Mouse (Mus musculus) heart, embryonic 15.5 days (tissue): ENCODE data around the gene Ppef2. TPM values are rescaled to one million over a fixed set of nuclear protein-coding genes. Genes with fewer than 3 reads are reported as not detected.

ENCODE experiments used
- ATAC-seq: fragments of 200-750 bp; cut with Nextera tagmentation; replicated peaks from 2 replicates; pipeline ENCODE4 v1.8.0; 2017; ENCODE audit warnings: low read depth, moderate TSS enrichment; ENCODE audit not compliant: insufficient number of reproducible peaks, insufficient read depth, low FRiP score
- H3K27ac ChIP-seq: fragments of 300-500 bp; sonication (generic); 2 replicates; pipeline ENCODE4 v1.5.1; 2015; ENCODE audit warnings: mild to moderate bottlenecking, inconsistent platforms
- H3K27me3 ChIP-seq: fragments of 300-500 bp; sonication (generic); 2 replicates; pipeline ENCODE4 v1.6.1; 2015; ENCODE audit warnings: inconsistent platforms
- H3K36me3 ChIP-seq: fragments of 300-500 bp; sonication (generic); 2 replicates; pipeline ENCODE4 v1.6.1; 2015; ENCODE audit warnings: mild to moderate bottlenecking, inconsistent platforms
- H3K4me1 ChIP-seq: fragments of 300-500 bp; sonication (generic); replicated peaks from 2 replicates; pipeline ENCODE4 v1.6.1; 2015; ENCODE audit warnings: inconsistent platforms
- H3K4me2 ChIP-seq: fragments of 300-500 bp; sonication (generic); 2 replicates; pipeline ENCODE4 v1.6.1; 2015; ENCODE audit warnings: inconsistent platforms, mild to moderate bottlenecking, moderate library complexity
- H3K4me3 ChIP-seq: fragments of 300-500 bp; sonication (generic); 2 replicates; pipeline ENCODE4 v1.5.1; 2015; ENCODE audit warnings: mild to moderate bottlenecking, inconsistent platforms
- H3K9ac ChIP-seq: fragments of 300-500 bp; sonication (generic); 2 replicates; pipeline ENCODE4 v1.6.1; 2015; ENCODE audit warnings: mild to moderate bottlenecking, inconsistent platforms
- H3K9me3 ChIP-seq: fragments of 300-500 bp; sonication (generic); replicated peaks from 2 replicates; pipeline ENCODE4 v1.6.1; 2016; ENCODE audit warnings: inconsistent platforms
- WGBS: fragments of 180-500 bp; shearing (Covaris S2); methylation state at CpG from one replicate; pipeline ENCODE4 v1.1.7; 2015; ENCODE audit warnings: mixed read lengths; 5-methylcytosine and 5-hydroxymethylcytosine counted together
- polyA plus RNA-seq: library from polyadenylated mRNA; unstranded; fragments of >200 nt; fragmentation: Nextera tagmentation; extraction: Ambion mirVana; gene quantifications from 2 replicates; pipeline ENCODE4 v1.2.1, GENCODE M21; 2015

Ppef2 gene
- polyA plus RNA-seq, 1 experiment from 2014 or later: not detected

DNA sequence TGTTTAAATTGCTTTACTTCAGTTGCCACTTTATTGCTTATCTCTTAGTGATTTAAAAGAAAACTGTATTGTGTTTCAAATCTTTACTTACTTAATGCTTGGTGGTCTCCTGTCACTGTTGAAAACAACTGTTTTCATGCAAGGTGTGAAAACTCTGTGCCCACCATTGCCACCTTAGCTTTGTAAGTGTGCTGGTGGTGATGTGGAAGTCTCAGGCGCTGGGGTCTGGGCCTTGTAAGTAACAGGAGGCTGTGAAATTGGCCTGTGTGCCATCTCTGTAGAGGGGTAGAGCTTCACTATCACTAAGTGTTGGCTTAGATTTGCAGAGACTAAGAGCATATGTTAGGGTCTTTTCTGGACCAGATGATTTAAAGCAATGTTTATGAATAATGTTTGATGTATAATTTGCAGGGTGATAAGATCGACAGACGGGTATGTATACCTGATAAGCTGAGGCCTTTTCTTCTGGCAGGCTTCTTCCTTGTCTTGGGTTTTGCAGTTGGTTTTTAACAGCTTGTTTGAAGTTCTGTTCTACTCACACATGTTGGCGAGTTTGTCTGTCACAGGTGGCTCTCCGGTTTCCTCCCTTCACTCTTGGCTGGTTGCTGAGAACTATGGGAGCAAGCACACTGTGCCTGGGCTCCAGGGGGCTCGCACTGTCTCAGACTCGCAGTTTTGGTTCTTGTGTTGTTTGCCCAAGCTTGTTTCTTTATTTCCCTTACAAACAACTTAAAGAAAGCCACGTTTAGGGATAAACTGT, 72.8 kb downstream of the Ppef2 start:
- Histone ChIP-seq H3K36me3 (peaks cover 59% of the 10 kb centered on the region), H3K4me1 (no peaks in the 10 kb centered on the region), H3K9ac (no peak overlapping the region), H3K4me3 (no peak overlapping the region), H3K27ac (no peak overlapping the region), H3K27me3 (no peaks in the 10 kb centered on the region), H3K9me3 (no peaks in the 10 kb centered on the region), H3K4me2 (no peak overlapping the region)
- no peak for ATAC-seq
- 78% methylated on average over 8 of the region's 8 CpGs for WGBS

Other genes starting within 250 kb of the Ppef2 start
- 0.94 and 2.0 TPM in 2 replicates for gene Cdkl2, start 212.4 kb downstream of the Ppef2 start, polyA plus RNA-seq
- gene G3bp2, start 172.6 kb downstream of the Ppef2 start, polyA plus RNA-seq: 126 and 128 TPM in 2 replicates
- gene Uso1, start 118.3 kb downstream of the Ppef2 start, polyA plus RNA-seq: 28.4 and 29.1 TPM in 2 replicates
- not detected in 2 replicates for gene U90926, start 40.9 kb downstream of the Ppef2 start, polyA plus RNA-seq
- gene Naaa, start 21.9 kb upstream of the Ppef2 start, polyA plus RNA-seq: 8.1 and 8.3 TPM in 2 replicates
- gene Sdad1, start 54.2 kb upstream of the Ppef2 start, polyA plus RNA-seq: 20.0 and 23.7 TPM in 2 replicates
- gene Cxcl9, start 71.8 kb upstream of the Ppef2 start, polyA plus RNA-seq: 0.49 TPM in 1 of 2 replicates, not detected in the other
- gene Art3, start 75.5 kb upstream of the Ppef2 start, polyA plus RNA-seq: 49.4 and 65.5 TPM in 2 replicates
- 0.92 and 6.4 TPM in 2 replicates for gene Cxcl10, start 92.6 kb upstream of the Ppef2 start, polyA plus RNA-seq
- 31.2 and 33.7 TPM in 2 replicates for gene Nup54, start 178.9 kb upstream of the Ppef2 start, polyA plus RNA-seq